Mouse (Mus musculus) left cerebral cortex, adult 8-10 months (tissue): ENCODE results near the gene Plcz1. TPM values are rescaled to one million over a fixed set of nuclear protein-coding genes. Genes with fewer than 3 reads are reported as not detected.

Source experiments
- DNase-seq, 2 experiments: peaks; one replicate each; pipeline ENCODE4 v3.0.0; 2022; ENCODE audit warnings: low spot score in 2 of 2
- total RNA-seq, 4 experiments: library from RNA; stranded (reverse); gene quantifications; 2 replicates each; pipeline ENCODE4 v1.2.4; 2022

Plcz1 gene
- total RNA-seq, 4 experiments from 2014 or later: 0.67 to 0.94 (median 0.72) TPM; not detected in 1

DNA sequence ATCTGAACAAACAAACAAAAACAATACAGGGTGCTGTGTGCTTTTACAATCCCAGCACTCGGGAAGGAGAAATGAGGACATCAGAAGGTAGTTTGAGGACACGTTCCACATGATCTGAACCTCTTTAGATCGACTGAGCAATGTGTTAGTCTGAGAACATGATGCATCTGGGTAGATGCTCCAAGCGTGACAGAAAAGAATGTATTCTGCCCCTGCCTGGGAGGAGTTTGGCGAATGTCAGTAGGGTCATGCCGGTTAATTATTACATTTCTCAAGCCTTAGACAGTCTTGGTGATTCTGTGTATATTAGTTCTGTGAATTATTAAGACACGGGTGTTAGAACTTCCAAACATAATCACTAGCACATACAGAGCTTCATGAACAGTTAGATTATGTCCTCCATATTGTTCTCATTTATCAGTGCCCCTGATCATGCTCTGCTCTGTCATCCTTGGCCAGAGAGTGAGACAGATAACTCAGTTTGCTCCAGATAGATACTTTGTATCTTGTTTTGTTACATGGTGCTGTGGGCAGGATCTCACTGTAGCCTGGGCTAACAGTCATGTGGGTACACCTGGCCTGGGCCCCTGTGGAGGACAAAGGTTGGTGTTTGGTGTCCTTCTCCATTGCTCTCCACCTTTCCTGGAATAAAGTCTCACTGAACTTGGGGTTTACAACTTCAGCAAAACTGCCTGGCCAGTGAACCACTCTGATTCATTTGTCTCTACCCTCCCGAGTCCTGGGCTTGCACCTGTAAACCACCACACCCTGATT, 94.0 kb downstream of the Plcz1 start:
- DNase-seq: no peak

Other genes starting within 250 kb of the Plcz1 start
- gene Capza3, start 205 bp downstream of the Plcz1 start, total RNA-seq: not detected